ENCODE assay signal across 13 mouse cellular contexts in the genomic region with DNA sequence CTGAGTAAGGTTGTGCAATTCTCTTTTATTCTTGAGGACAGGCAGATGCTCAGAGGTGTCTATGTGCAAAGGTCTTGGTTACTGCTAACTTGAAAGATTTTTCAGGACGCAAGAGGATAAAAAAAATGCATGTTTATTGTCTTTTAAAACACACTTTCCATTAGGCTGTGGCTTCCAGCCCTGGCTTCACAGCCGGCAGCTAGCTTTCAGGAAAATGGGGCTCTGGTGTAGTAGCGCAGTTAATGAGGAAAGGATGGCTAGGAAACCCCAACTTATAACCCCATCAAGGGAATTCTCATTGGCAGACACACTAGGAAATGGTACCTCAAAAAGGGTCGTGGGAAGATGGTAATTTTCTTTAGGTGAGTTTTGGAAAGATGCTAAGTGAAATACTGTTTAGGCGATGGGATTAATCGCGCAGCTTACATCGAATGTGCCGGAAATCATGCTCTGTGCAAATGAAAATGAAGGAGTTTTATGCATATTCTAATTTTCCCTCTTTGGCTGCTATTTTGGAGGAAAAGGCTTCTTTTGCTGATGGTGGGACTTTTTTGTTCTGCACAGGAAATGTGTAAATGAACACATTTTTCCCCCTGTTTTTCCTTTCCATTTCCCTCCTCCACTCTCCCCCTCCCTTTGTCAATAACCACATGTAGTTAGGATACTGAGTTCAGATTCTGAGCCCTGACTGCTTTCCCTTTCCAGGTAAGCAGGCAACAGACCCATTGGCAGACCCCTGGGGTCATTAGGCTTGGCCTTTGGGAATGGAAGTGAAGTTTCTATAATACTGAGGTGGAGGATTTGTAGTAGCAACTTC. TPM values are rescaled to one million over a fixed set of nuclear protein-coding genes. Genes with fewer than 3 reads are reported as not detected.
DNase-seq lines count a peak whose midpoint lies in the region; ATAC-seq and TF ChIP-seq lines count a peak whose summit lies in the region.
"Had no signal": no experiment of that assay in that cellular context is flagged by ENCODE, and none has a peak within 500 bp of the region (broad histone marks: within the 10 kb centered on the region; RNA-seq: fewer than 3 reads in every experiment).

No protein-coding gene starts in this region.

- no peak for TF ChIP-seq POLR2A in brain, embryonic 14.5 days (IDR thresholded peaks at IDR 0.05; ENCODE audit: borderline replicate concordance, extremely low read depth, insufficient read depth, insufficient read length, poor library complexity, severe bottlenecking)

- H3K4me3 ChIP-seq in kidney, postnatal 0 days (replicated peaks; ENCODE audit: low read depth, low read length), result peak overlapping the region; percentile 33; the same call in 1 of the 2 replicates
- no peak overlapping the region for H3K4me3 ChIP-seq in kidney, embryonic 15.5 days (replicated peaks)
- peak overlapping the region; percentile 63 for H3K4me3 ChIP-seq in forebrain, embryonic 12.5 days (replicated peaks)
- no peak overlapping the region for H3K4me3 ChIP-seq in midbrain, embryonic 12.5 days

- H3K4me2 ChIP-seq in kidney, postnatal 0 days (ENCODE audit: low read length), result no peak overlapping the region
- no peak overlapping the region for H3K4me2 ChIP-seq in kidney, embryonic 15.5 days
- H3K4me2 ChIP-seq in forebrain, embryonic 12.5 days, result peak overlapping the region; percentile 90
- H3K4me2 ChIP-seq in midbrain, embryonic 12.5 days (replicated peaks), result peak overlapping the region; percentile 87

- H3K4me1 ChIP-seq in kidney, postnatal 0 days (replicated peaks; ENCODE audit: insufficient read depth, low read length), result peaks cover 5% of the 10 kb centered on the region
- peaks cover 10% of the 10 kb centered on the region for H3K4me1 ChIP-seq in kidney, embryonic 15.5 days
- peaks cover 12% of the 10 kb centered on the region for H3K4me1 ChIP-seq in forebrain, embryonic 12.5 days
- peaks cover 9% of the 10 kb centered on the region; the same call in 1 of the 2 replicates for H3K4me1 ChIP-seq in midbrain, embryonic 12.5 days
- H3K4me1 ChIP-seq: liver, embryonic 12.5 days had no signal

- DNase-seq in kidney, postnatal 0 days (ENCODE audit: low spot score), result no peak
- DNase-seq in brain, embryonic 14.5 days (ENCODE audit: low read depth), result peak; percentile 76
- DNase-seq in adrenal gland, postnatal 36 days, result no peak
- DNase-seq in thymus, adult 18-20 months, result no peak
- no peak for DNase-seq in left cerebral cortex, adult 11 months (ENCODE audit: low spot score)
- DNase-seq: heart, postnatal 14 days had no signal

- ATAC-seq in kidney, postnatal 0 days (replicated peaks; ENCODE audit: low FRiP score, low read depth), result no peak
- ATAC-seq in kidney, embryonic 15.5 days (replicated peaks; ENCODE audit: low FRiP score), result no peak
- ATAC-seq in forebrain, embryonic 12.5 days (ENCODE audit: low FRiP score), result peak; percentile 55; the same call in 1 of the 2 replicates
- ATAC-seq in midbrain, embryonic 12.5 days (ENCODE audit: low FRiP score, low read depth), result 0 out of 2 replicates have a peak, but pooled peaks have one; percentile 17
- ATAC-seq: liver, embryonic 12.5 days had no signal

- no peaks in the 10 kb centered on the region for H3K36me3 ChIP-seq in kidney, postnatal 0 days (ENCODE audit: insufficient read depth, low read length)
- no peaks in the 10 kb centered on the region for H3K36me3 ChIP-seq in kidney, embryonic 15.5 days
- no peaks in the 10 kb centered on the region for H3K36me3 ChIP-seq in forebrain, embryonic 12.5 days (replicated peaks)
- H3K36me3 ChIP-seq in midbrain, embryonic 12.5 days, result no peaks in the 10 kb centered on the region
- H3K36me3 ChIP-seq: liver, embryonic 12.5 days had no signal

- WGBS in kidney, postnatal 0 days, result 6% methylated on average over 9 of the region's 9 CpGs
- WGBS in kidney, embryonic 15.5 days, result 4% methylated on average over 9 of the region's 9 CpGs
- WGBS in forebrain, embryonic 12.5 days, result under 1% methylated on average over 9 of the region's 9 CpGs
- WGBS in midbrain, embryonic 12.5 days, result 2% methylated on average over 9 of the region's 9 CpGs

- no peak overlapping the region for H3K9ac ChIP-seq in kidney, postnatal 0 days (ENCODE audit: low read depth, low read length)
- no peak overlapping the region for H3K9ac ChIP-seq in kidney, embryonic 15.5 days
- peak overlapping the region; percentile 98 for H3K9ac ChIP-seq in forebrain, embryonic 12.5 days
- H3K9ac ChIP-seq in midbrain, embryonic 12.5 days (replicated peaks), result no peak overlapping the region
- H3K9ac ChIP-seq: liver, embryonic 12.5 days had no signal

- TF ChIP-seq CTCF in kidney, postnatal 0 days (IDR thresholded peaks at IDR 0.05; ENCODE audit: low read depth), result no peak
- no peak for TF ChIP-seq CTCF in brain, embryonic 14.5 days (IDR thresholded peaks at IDR 0.05; ENCODE audit: borderline replicate concordance, extremely low read depth, insufficient read depth, insufficient read length)

- no peaks in the 10 kb centered on the region for H3K9me3 ChIP-seq in kidney, postnatal 0 days (replicated peaks; ENCODE audit: low read length)
- H3K9me3 ChIP-seq in kidney, embryonic 15.5 days (replicated peaks), result no peaks in the 10 kb centered on the region
- no peaks in the 10 kb centered on the region for H3K9me3 ChIP-seq in forebrain, embryonic 12.5 days
- H3K9me3 ChIP-seq in midbrain, embryonic 12.5 days, result no peaks in the 10 kb centered on the region
- H3K9me3 ChIP-seq: liver, embryonic 12.5 days had no signal

- no peak overlapping the region for H3K27ac ChIP-seq in kidney, postnatal 0 days
- H3K27ac ChIP-seq in kidney, embryonic 15.5 days, result no peak overlapping the region
- peak overlapping the region; percentile 100 for H3K27ac ChIP-seq in forebrain, embryonic 12.5 days
- H3K27ac ChIP-seq in midbrain, embryonic 12.5 days (replicated peaks), result no peak overlapping the region
- H3K27ac ChIP-seq: liver, embryonic 12.5 days had no signal

- H3K27me3 ChIP-seq in kidney, postnatal 0 days (ENCODE audit: insufficient read depth, low read length), result peaks cover 59% of the 10 kb centered on the region
- peaks cover 81% of the 10 kb centered on the region for H3K27me3 ChIP-seq in kidney, embryonic 15.5 days
- peaks cover 20% of the 10 kb centered on the region for H3K27me3 ChIP-seq in forebrain, embryonic 12.5 days
- H3K27me3 ChIP-seq in midbrain, embryonic 12.5 days, result peaks cover 56% of the 10 kb centered on the region

RNA-seq across cellular contexts. Expression of gene Gm43517, which starts 15.3 kb away (rescaled TPM):
- not detected in 2 replicates for polyA plus RNA-seq in kidney, postnatal 0 days (2015; fragmentation: Nextera tagmentation; extraction: Ambion mirVana)
- not detected in 2 replicates for polyA plus RNA-seq in kidney, embryonic 15.5 days (2015; fragmentation: Nextera tagmentation; extraction: Ambion mirVana)
- polyA plus RNA-seq in brain, embryonic 14.5 days (2012; rRNA removed), result 1.5 and 4.7 TPM in 2 replicates
- polyA plus RNA-seq in forebrain, embryonic 12.5 days (2016; fragmentation: Nextera tagmentation; extraction: Ambion mirVana), result 1.9 and 2.2 TPM in 2 replicates
- polyA plus RNA-seq in midbrain, embryonic 12.5 days (2016; fragmentation: Nextera tagmentation; extraction: Ambion mirVana), result 0.28 TPM in 1 of 2 replicates, not detected in the other
- total RNA-seq in adrenal gland, postnatal 36 days (2021), result not detected
- total RNA-seq: heart, postnatal 14 days; megakaryocyte progenitor cell, adult 5-6 weeks had no signal
- polyA plus RNA-seq: large intestine, adult 2 months; liver, embryonic 12.5 days; stomach, embryonic 16.5 days had no signal

RNA-seq across cellular contexts. Expression of gene Foxg1, which starts 17.8 kb away (rescaled TPM):
- polyA plus RNA-seq in kidney, postnatal 0 days (2015; fragmentation: Nextera tagmentation; extraction: Ambion mirVana), result not detected in 2 replicates
- polyA plus RNA-seq in kidney, embryonic 15.5 days (2015; fragmentation: Nextera tagmentation; extraction: Ambion mirVana), result not detected in 2 replicates
- polyA plus RNA-seq in brain, embryonic 14.5 days (2012; rRNA removed), result 76.0 and 160 TPM in 2 replicates
- polyA plus RNA-seq in forebrain, embryonic 12.5 days (2016; fragmentation: Nextera tagmentation; extraction: Ambion mirVana), result 59.7 and 68.4 TPM in 2 replicates
- polyA plus RNA-seq in midbrain, embryonic 12.5 days (2016; fragmentation: Nextera tagmentation; extraction: Ambion mirVana), result 3.0 and 4.6 TPM in 2 replicates
- not detected for total RNA-seq in adrenal gland, postnatal 36 days (2021)
- total RNA-seq: heart, postnatal 14 days; megakaryocyte progenitor cell, adult 5-6 weeks had no signal
- polyA plus RNA-seq: large intestine, adult 2 months; liver, embryonic 12.5 days had no signal

Comparison
In these comparisons a context has a peak if more than half of its experiments do, and no peak if none do; other contexts are left out.
1. H3K4me3 ChIP-seq: peak in kidney, postnatal 0 days (single experiment) and forebrain, embryonic 12.5 days (single experiment); none in kidney, embryonic 15.5 days (single experiment) and midbrain, embryonic 12.5 days (single experiment).
2. ATAC-seq: peak in forebrain, embryonic 12.5 days (single experiment) and midbrain, embryonic 12.5 days (single experiment); none in kidney, postnatal 0 days (single experiment) and kidney, embryonic 15.5 days (single experiment).
3. H3K4me2 ChIP-seq: peak in forebrain, embryonic 12.5 days (single experiment) and midbrain, embryonic 12.5 days (single experiment); none in kidney, postnatal 0 days (single experiment) and kidney, embryonic 15.5 days (single experiment).
4. RNA of gene Foxg1, which starts 17.8 kb away (polyA plus RNA-seq): 76.0 to 160 TPM in brain, embryonic 14.5 days and 59.7 to 68.4 TPM in forebrain, embryonic 12.5 days; 3.0 to 4.6 TPM in midbrain, embryonic 12.5 days, not detected in kidney, postnatal 0 days and not detected in kidney, embryonic 15.5 days; every median in the first group is over 10 times any median in the second.